Mouse (Mus musculus): ENCODE measurements around the gene Tfip11. TPM values are rescaled to one million over a fixed set of nuclear protein-coding genes. Genes with fewer than 3 reads are reported as not detected.

Gene Tfip11
- total and polyA plus RNA-seq, 2 experiments from 2014 or later = 20.2 to 24.4 TPM

DNA sequence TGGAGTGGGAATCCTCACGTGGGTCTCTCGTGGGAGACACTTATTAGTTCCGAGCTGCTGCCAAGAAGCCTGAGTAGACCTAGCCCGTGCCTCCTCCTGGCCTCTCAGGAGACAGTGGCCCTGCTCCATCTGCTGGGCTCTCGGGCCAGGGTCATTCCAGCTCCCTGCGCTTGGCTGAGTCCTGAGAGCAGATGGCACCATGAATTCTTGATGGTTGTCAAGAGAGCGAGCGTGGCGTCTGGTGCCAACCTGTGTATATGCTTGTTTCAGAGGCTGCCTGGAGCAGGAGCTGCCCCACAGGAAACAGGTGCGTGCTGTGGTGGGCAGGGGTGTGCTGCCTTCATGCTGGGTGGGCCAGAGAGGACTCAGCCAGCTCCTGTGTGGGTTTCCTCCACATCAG, 42.5 kb downstream of the Tfip11 start:
- peak; percentile 80 for DNase-seq (ENCODE audit: low spot score)
- Histone ChIP-seq H3K4me1 (ENCODE audit: insufficient read depth, low read length) (peaks cover 41% of the 10 kb centered on the region), H3K27ac (peak overlapping the region; percentile 95; the same call in 1 of the 2 replicates), H3K4me3 (ENCODE audit: low read length) (no peak overlapping the region), H3K36me3 (ENCODE audit: insufficient read depth, low read length) (peaks cover 14% of the 10 kb centered on the region; the same call in 1 of the 2 replicates), H3K27me3 (ENCODE audit: insufficient read depth, low read length) (no peaks in the 10 kb centered on the region), H3K9ac (replicated peaks; ENCODE audit: low read length) (0 out of 2 replicates have a peak overlapping the region, but pooled peaks have one; percentile 21), H3K9me3 (ENCODE audit: low read length) (no peaks in the 10 kb centered on the region), H3K4me2 (ENCODE audit: low read depth, low read length) (no peak overlapping the region)
- peak; percentile 54 for ATAC-seq
- 47% methylated on average over 10 of the region's 10 CpGs for WGBS
- peak; percentile 19 for TF ChIP-seq CTCF (IDR thresholded peaks at IDR 0.05; ENCODE audit: low read depth)

DNA sequence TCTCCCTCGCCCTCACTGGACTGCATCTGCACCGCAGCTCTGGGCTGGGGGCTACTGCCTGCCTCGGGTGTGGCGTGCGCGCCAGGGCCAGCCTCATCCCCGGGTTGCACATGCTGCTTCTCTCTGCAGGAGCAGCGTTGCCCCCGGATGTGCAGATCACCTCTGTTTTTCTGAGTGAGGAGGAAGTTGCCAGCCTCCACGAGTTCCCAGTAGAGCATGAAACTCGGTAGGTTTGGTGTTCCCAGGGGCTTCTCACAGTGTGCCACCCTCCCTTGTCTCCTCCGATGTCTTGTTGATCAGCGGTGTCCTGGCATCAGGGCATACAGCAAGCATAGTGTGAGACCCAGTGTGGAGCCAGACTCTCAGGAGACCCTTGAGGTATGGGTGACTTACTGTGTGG, 43.2 kb downstream of the Tfip11 start:
- 56% methylated on average over 13 of the region's 13 CpGs for WGBS
- no peaks in the 10 kb centered on the region for H3K27me3 ChIP-seq (ENCODE audit: insufficient read depth, low read length)
- ATAC-seq = no peak
- no peak for TF ChIP-seq CTCF (IDR thresholded peaks at IDR 0.05; ENCODE audit: low read depth)
- peak overlapping the region; percentile 95 for H3K27ac ChIP-seq
- H3K4me1 ChIP-seq (ENCODE audit: insufficient read depth, low read length) = peaks cover 41% of the 10 kb centered on the region
- 0 out of 2 replicates have a peak overlapping the region, but pooled peaks have one; percentile 21 for H3K9ac ChIP-seq (replicated peaks; ENCODE audit: low read length)
- no peak overlapping the region for H3K4me2 ChIP-seq (ENCODE audit: low read depth, low read length)
- H3K9me3 ChIP-seq (ENCODE audit: low read length) = no peaks in the 10 kb centered on the region
- DNase-seq (ENCODE audit: low spot score) = no peak
- H3K36me3 ChIP-seq (ENCODE audit: insufficient read depth, low read length) = peaks cover 15% of the 10 kb centered on the region; the same call in 1 of the 2 replicates
- no peak overlapping the region for H3K4me3 ChIP-seq (ENCODE audit: low read length)

DNA sequence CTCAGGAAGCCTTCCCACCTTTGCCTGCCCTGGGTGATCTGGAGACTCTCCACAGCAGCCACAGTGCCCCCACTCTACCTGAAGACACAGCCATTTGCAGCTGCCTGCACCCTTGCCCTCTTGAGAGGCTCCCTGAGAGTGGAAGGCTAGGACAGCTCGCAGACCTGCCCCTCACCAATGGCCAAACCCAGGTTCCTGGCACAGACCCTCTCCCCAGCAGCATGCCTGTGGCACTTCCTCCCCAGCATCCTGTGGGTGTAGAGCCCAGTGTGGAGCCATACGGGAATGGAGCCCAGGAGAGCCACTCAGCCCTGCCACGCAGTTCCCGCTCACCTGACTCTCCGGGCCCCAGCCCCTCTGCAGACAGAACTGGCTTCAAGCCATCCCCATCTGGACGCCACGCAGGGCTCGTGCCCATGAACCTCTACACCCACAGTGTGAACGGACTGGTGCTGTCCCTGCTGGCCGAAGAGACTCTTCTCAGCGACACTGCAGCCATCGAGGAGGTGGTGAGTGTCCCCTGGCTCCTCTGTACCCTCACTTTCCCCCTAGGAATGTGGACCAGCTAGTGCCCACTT, 44.2 kb downstream of the Tfip11 start:
- H3K4me3 ChIP-seq (ENCODE audit: low read length) = no peak overlapping the region
- TF ChIP-seq CTCF (IDR thresholded peaks at IDR 0.05; ENCODE audit: low read depth) = no peak; the same call in 1 of the 2 replicates
- H3K9me3 ChIP-seq (ENCODE audit: low read length) = no peaks in the 10 kb centered on the region
- DNase-seq (ENCODE audit: low spot score) = no peak
- peak overlapping the region; percentile 95 for H3K27ac ChIP-seq
- H3K27me3 ChIP-seq (ENCODE audit: insufficient read depth, low read length) = no peaks in the 10 kb centered on the region
- 0 out of 2 replicates have a peak overlapping the region, but pooled peaks have one; percentile 7 for H3K9ac ChIP-seq (replicated peaks; ENCODE audit: low read length)
- 59% methylated on average over 12 of the region's 12 CpGs for WGBS
- ATAC-seq = no peak
- peaks cover 25% of the 10 kb centered on the region for H3K36me3 ChIP-seq (ENCODE audit: insufficient read depth, low read length)
- H3K4me1 ChIP-seq (ENCODE audit: insufficient read depth, low read length) = peaks cover 41% of the 10 kb centered on the region
- no peak overlapping the region for H3K4me2 ChIP-seq (ENCODE audit: low read depth, low read length)

DNA sequence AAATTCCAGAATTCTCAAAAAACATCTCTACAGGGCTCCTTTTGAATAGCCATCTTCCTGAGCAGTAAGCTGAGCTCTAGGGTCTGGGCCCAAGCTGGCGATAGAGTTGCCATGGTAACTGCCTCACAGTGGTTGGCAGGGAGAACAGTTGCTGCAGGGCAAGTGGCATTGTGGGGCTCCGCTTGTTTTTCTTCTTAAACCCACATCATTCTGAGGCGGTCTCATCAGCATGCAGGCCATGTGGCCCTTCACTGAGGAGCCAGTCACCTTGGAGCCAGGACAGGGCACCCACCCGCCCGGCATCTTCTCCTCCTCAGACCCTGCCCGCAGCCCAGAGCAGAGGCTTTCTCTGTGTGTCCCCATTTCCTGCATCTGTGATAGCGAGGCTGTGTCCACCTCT, 45.8 kb downstream of the Tfip11 start:
- TF ChIP-seq CTCF (IDR thresholded peaks at IDR 0.05; ENCODE audit: low read depth) = no peak
- 20% methylated on average over 7 of the region's 7 CpGs for WGBS
- Histone ChIP-seq H3K9ac (replicated peaks; ENCODE audit: low read length) (peak overlapping the region; percentile 37), H3K4me3 (ENCODE audit: low read length) (no peak overlapping the region), H3K27me3 (ENCODE audit: insufficient read depth, low read length) (no peaks in the 10 kb centered on the region), H3K36me3 (ENCODE audit: insufficient read depth, low read length) (peaks cover 20% of the 10 kb centered on the region), H3K27ac (peak overlapping the region; percentile 95), H3K4me2 (ENCODE audit: low read depth, low read length) (peak overlapping the region; percentile 23; the same call in 1 of the 2 replicates), H3K4me1 (ENCODE audit: insufficient read depth, low read length) (peaks cover 41% of the 10 kb centered on the region), H3K9me3 (ENCODE audit: low read length) (no peaks in the 10 kb centered on the region)
- ATAC-seq (peak; percentile 86), DNase-seq (ENCODE audit: low spot score) (peak; percentile 94)

DNA sequence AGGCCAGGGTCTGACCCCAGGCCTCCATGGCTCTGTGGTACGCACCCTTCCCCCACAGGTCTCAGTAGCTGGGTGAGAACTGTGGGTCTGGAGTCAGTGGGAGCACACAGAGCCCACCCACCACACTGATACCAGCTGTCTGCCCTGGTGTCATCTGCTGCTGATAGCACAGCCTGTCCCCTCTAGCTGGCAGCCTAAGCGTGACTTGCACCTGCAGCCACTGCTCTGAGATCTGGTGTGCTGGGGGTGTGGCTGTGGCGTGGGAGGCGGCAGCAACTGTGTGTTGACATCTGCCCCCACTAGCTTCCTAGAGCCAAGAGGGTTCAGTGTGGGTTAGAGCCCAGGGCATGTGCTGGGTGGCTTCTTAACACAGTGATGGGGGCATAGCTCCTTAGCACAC, 50.0 kb downstream of the Tfip11 start:
- ATAC-seq (no peak), DNase-seq (ENCODE audit: low spot score) (no peak)
- Histone ChIP-seq H3K27me3 (ENCODE audit: insufficient read depth, low read length) (no peaks in the 10 kb centered on the region), H3K27ac (no peak overlapping the region), H3K9me3 (ENCODE audit: low read length) (no peaks in the 10 kb centered on the region), H3K9ac (replicated peaks; ENCODE audit: low read length) (no peak overlapping the region), H3K4me2 (ENCODE audit: low read depth, low read length) (no peak overlapping the region), H3K4me3 (ENCODE audit: low read length) (no peak overlapping the region), H3K36me3 (ENCODE audit: insufficient read depth, low read length) (peaks cover 26% of the 10 kb centered on the region), H3K4me1 (ENCODE audit: insufficient read depth, low read length) (peaks cover 20% of the 10 kb centered on the region)
- no peak for TF ChIP-seq CTCF (IDR thresholded peaks at IDR 0.05; ENCODE audit: low read depth)
- WGBS = 87% methylated on average over 4 of the region's 4 CpGs

GRCm38 (mm10) chr5:112377380-112377779, 51.2 kb downstream of the Tfip11 start:
- Histone ChIP-seq H3K36me3 (ENCODE audit: insufficient read depth, low read length) (peaks cover 26% of the 10 kb centered on the region), H3K9ac (replicated peaks; ENCODE audit: low read length) (no peak overlapping the region)
- WGBS = 100% methylated on average over 1 of the region's 1 CpGs

DNA sequence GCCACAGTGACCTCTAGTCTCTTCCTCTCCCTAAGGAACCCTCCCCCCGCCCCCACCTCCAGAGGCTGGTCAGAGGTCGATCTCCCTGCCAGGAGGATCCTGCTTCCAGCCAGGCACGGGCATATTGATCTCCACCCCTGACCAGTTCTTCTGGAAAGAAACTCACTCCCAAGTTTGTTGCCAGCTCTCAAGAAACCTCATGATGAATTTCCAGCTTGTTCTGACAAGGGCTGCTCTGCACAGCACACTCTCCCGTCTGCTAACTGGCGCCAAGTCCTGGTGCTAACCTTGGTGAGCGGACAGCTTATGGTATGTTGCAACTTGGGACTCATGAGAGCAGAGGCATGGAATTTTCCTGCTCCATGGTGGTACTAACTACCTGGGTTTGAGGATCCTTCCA, 52.6 kb downstream of the Tfip11 start:
- no peak for TF ChIP-seq CTCF (IDR thresholded peaks at IDR 0.05; ENCODE audit: low read depth)

More at GRCm38 (mm10) chr5:112377380-112377779, 51.2 kb downstream of the Tfip11 start:
- H3K4me1 ChIP-seq (ENCODE audit: insufficient read depth, low read length) = peaks cover 18% of the 10 kb centered on the region
- H3K9me3 ChIP-seq (ENCODE audit: low read length) = no peaks in the 10 kb centered on the region
- H3K4me2 ChIP-seq (ENCODE audit: low read depth, low read length) = no peak overlapping the region
- ATAC-seq = no peak
- DNase-seq (ENCODE audit: low spot score) = no peak
- H3K4me3 ChIP-seq (ENCODE audit: low read length) = no peak overlapping the region
- no peak for TF ChIP-seq CTCF (IDR thresholded peaks at IDR 0.05; ENCODE audit: low read depth)
- no peaks in the 10 kb centered on the region for H3K27me3 ChIP-seq (ENCODE audit: insufficient read depth, low read length)
- no peak overlapping the region for H3K27ac ChIP-seq

More for the DNA sequence above, 52.6 kb downstream of the Tfip11 start:
- no peak for DNase-seq (ENCODE audit: low spot score)
- Histone ChIP-seq H3K4me3 (ENCODE audit: low read length) (no peak overlapping the region), H3K27me3 (ENCODE audit: insufficient read depth, low read length) (no peaks in the 10 kb centered on the region), H3K9me3 (ENCODE audit: low read length) (no peaks in the 10 kb centered on the region), H3K9ac (replicated peaks; ENCODE audit: low read length) (no peak overlapping the region), H3K36me3 (ENCODE audit: insufficient read depth, low read length) (peaks cover 26% of the 10 kb centered on the region), H3K4me2 (ENCODE audit: low read depth, low read length) (no peak overlapping the region), H3K27ac (no peak overlapping the region), H3K4me1 (ENCODE audit: insufficient read depth, low read length) (peaks cover 19% of the 10 kb centered on the region)
- 72% methylated on average over 6 of the region's 6 CpGs for WGBS
- ATAC-seq = no peak

Measured in hindbrain, postnatal 0 days (tissue).